Mouse (Mus musculus) limb, embryonic 11.5 days (tissue): ENCODE measurements at regions not wholly inside any gene's neighbourhood (a gene's known extent, or its start where the extent isn't known, plus 50 kb on each side); places are given as distances from the start of the nearest gene placed in this dataset.

ENCODE experiments used
- ATAC-seq: fragments of 200-750 bp; cut with Nextera tagmentation; 2 replicates; pipeline ENCODE4 v1.8.0; 2017; ENCODE audit warnings: low read depth; ENCODE audit not compliant: insufficient number of reproducible peaks, low FRiP score, low TSS enrichment
- DNase-seq: peaks from one replicate; pipeline ENCODE4 v3.0.0-alpha.2; 2015; ENCODE audit warnings: low spot score
- H3K27ac ChIP-seq: fragments of 300-500 bp; sonication (generic); replicated peaks from 2 replicates; pipeline ENCODE4 v1.5.1; 2014; ENCODE audit warnings: low read depth, mild to moderate bottlenecking, low read length
- H3K27me3 ChIP-seq: fragments of 300-500 bp; sonication (generic); 2 replicates; pipeline ENCODE4 v1.6.1; 2014; ENCODE audit warnings: mild to moderate bottlenecking, low read length, mixed read lengths; ENCODE audit not compliant: control insufficient read depth, insufficient read depth
- H3K36me3 ChIP-seq: fragments of 300-500 bp; sonication (generic); 2 replicates; pipeline ENCODE4 v1.6.1; 2014; ENCODE audit warnings: mild to moderate bottlenecking, low read length, moderate library complexity, mixed read lengths; ENCODE audit not compliant: control insufficient read depth, insufficient read depth
- H3K4me1 ChIP-seq: fragments of 300-500 bp; sonication (generic); 2 replicates; pipeline ENCODE4 v1.6.1; 2014; ENCODE audit warnings: low read length, mixed read lengths; ENCODE audit not compliant: control insufficient read depth, insufficient read depth
- H3K4me2 ChIP-seq: fragments of 300-500 bp; sonication (generic); 2 replicates; pipeline ENCODE4 v1.6.1; 2014; ENCODE audit warnings: low read depth, mild to moderate bottlenecking, moderate library complexity; ENCODE audit not compliant: severe bottlenecking
- H3K4me3 ChIP-seq: fragments of 300-500 bp; sonication (generic); 2 replicates; pipeline ENCODE4 v1.5.1; 2014; ENCODE audit warnings: low read depth, low read length
- H3K9ac ChIP-seq: fragments of 300-500 bp; sonication (generic); 2 replicates; pipeline ENCODE4 v1.6.1; 2014; ENCODE audit warnings: mild to moderate bottlenecking, low read length
- H3K9me3 ChIP-seq: fragments of 300-500 bp; sonication (generic); 2 replicates; pipeline ENCODE4 v1.6.1; 2016; ENCODE audit warnings: low read length; ENCODE audit not compliant: control insufficient read depth
- WGBS: fragments of 180-500 bp; shearing (Covaris S2); extraction: QIAGEN DNeasy Blood & Tissue Kit; methylation state at CpG from one replicate; pipeline ENCODE4 v1.1.7; 2014; 5-methylcytosine and 5-hydroxymethylcytosine counted together

DNA sequence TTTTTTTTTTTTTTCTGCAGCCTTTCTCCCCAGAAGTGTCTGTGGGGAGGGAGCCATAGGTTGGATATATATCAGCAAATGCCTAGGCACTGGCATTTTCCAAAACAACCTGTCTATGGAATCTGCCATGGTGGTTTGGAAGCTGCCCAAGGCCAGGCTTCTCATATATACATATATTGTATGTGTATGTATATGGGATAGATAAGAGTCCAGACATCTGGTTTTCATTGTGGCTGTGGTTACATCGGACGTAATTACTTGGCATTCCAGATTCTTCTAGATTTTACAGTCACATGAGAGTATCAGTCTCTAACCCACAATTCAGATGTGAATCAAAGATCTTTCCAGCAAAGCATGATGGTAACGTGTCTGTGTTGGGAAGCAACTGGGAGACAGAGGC, 57.5 kb upstream of the Mylip start:
- DNase-seq (no peak), ATAC-seq (no peak)
- Histone ChIP-seq H3K27ac (no peak overlapping the region), H3K9ac (no peak overlapping the region), H3K4me1 (no peaks in the 10 kb centered on the region), H3K4me3 (no peak overlapping the region), H3K4me2 (no peak overlapping the region), H3K9me3 (no peaks in the 10 kb centered on the region), H3K27me3 (no peaks in the 10 kb centered on the region), H3K36me3 (no peaks in the 10 kb centered on the region)
- 54% methylated on average over 3 of the region's 3 CpGs for WGBS

DNA sequence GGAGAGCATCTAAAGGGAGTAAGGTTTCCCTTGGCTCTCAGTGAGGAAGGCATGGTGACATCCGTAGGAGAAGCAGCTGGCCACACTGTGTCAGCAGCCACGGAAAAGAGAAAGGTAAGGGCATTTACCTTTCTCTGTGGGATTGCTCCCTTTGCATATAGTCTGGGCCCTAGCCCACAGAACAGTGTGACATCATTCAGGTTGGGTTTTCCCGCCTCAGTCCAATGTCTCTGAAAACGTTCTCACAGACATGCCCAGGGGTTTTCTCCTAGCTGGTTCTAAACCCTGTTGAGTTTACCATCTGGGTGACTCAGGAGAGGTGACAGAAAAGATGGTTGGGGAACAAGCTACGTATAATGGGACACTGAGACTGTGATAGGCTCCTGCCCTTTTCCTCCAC, 55.9 kb upstream of the Mylip start:
- H3K4me1 ChIP-seq: no peaks in the 10 kb centered on the region

More for the DNA sequence above, 55.9 kb upstream of the Mylip start:
- Histone ChIP-seq H3K9ac (no peak overlapping the region), H3K4me3 (no peak overlapping the region), H3K27me3 (no peaks in the 10 kb centered on the region), H3K36me3 (no peaks in the 10 kb centered on the region), H3K9me3 (no peaks in the 10 kb centered on the region), H3K27ac (no peak overlapping the region), H3K4me2 (no peak overlapping the region)
- WGBS: 82% methylated on average over 5 of the region's 5 CpGs
- no peak for ATAC-seq
- DNase-seq: no peak
